Mouse (Mus musculus) hematopoietic stem cell, adult 5-6 weeks (primary cell): ENCODE data around the gene Zcchc4. TPM values are rescaled to one million over a fixed set of nuclear protein-coding genes. Genes with fewer than 3 reads are reported as not detected.
A peak's percentile ranks its signal among the peaks of the same experiment; 100 is the strongest.
"Not testable (repeated sequence)": the region's sequence is repeated elsewhere in the genome, so short reads cannot be mapped to it uniquely, and the experiment has no call there.

Experiments used
- ATAC-seq, 2 experiments: fragments of 125-278 bp in 1 of 2; replicated peaks in 1 of 2; 2 replicates each; pipeline ENCODE4 v1.8.0; 2016 to 2017; ENCODE audit warnings: inconsistent platforms in 2 of 2, mild to moderate bottlenecking in 2 of 2, moderate number of reproducible peaks in 2 of 2, low read depth in 1 of 2, moderate TSS enrichment in 1 of 2; ENCODE audit not compliant: low FRiP score in 2 of 2, poor library complexity in 2 of 2, severe bottlenecking in 2 of 2, insufficient read depth in 1 of 2, low TSS enrichment in 1 of 2
- total RNA-seq: library from RNA; stranded (forward); fragments of 172-1452, 232-1000 nt; gene quantifications from 2 replicates; pipeline ENCODE4 v1.2.3, GENCODE M21; 2017

The Zcchc4 gene
- total RNA-seq: 18.6 and 19.7 TPM in 2 replicates

- ATAC-seq: no peak
Observed at GRCm38 (mm10) chr5:52775237-52775636, at the start of gene Zcchc4. Gene Zcchc4, plus strand, starts transcription at chr5:52775409.

- no peak for ATAC-seq
Observed at GRCm38 (mm10) chr5:52727747-52728146, 47.5 kb upstream of the Zcchc4 start.

- 0 out of 4 replicates have a peak, but pooled peaks of 1 of the 2 experiments have one; percentile 32 for ATAC-seq
Observed at GRCm38 (mm10) chr5:52732811-52733210, 42.4 kb upstream of the Zcchc4 start.

GRCm38 (mm10) chr5:52736046-52736445, 39.2 kb upstream of the Zcchc4 start:
- ATAC-seq: no peak

- ATAC-seq: peak; percentile 65 to 84
Observed at GRCm38 (mm10) chr5:52741391-52742111, 33.7 kb upstream of the Zcchc4 start, which contains the start of gene Pi4k2b. Gene Pi4k2b, plus strand, starts transcription at chr5:52741574.

- peak; percentile 68 to 83 for ATAC-seq
Observed at GRCm38 (mm10) chr5:52742112-52742813, 32.9 kb upstream of the Zcchc4 start.

GRCm38 (mm10) chr5:52743231-52743630, 32.0 kb upstream of the Zcchc4 start:
- ATAC-seq: no peak

- ATAC-seq: no peak
Observed at GRCm38 (mm10) chr5:52746920-52747319, 28.3 kb upstream of the Zcchc4 start.

GRCm38 (mm10) chr5:52748732-52749131, 26.5 kb upstream of the Zcchc4 start:
- ATAC-seq: no peak

GRCm38 (mm10) chr5:52753146-52753545, 22.1 kb upstream of the Zcchc4 start:
- no peak for ATAC-seq

GRCm38 (mm10) chr5:52754196-52754595, 21.0 kb upstream of the Zcchc4 start:
- ATAC-seq: no peak

- no peak for ATAC-seq
Observed at GRCm38 (mm10) chr5:52755337-52755736, 19.9 kb upstream of the Zcchc4 start.

GRCm38 (mm10) chr5:52755989-52756388, 19.2 kb upstream of the Zcchc4 start:
- ATAC-seq: no peak

GRCm38 (mm10) chr5:52762586-52762985, 12.6 kb upstream of the Zcchc4 start:
- no peak for ATAC-seq

- no peak for ATAC-seq
Observed at GRCm38 (mm10) chr5:52774267-52774666, 942 bp upstream of the Zcchc4 start.

GRCm38 (mm10) chr5:52776466-52777354, 1.5 kb downstream of the Zcchc4 start:
- not testable (repeated sequence) for ATAC-seq

- ATAC-seq: peak; percentile 94 to 96
Observed at GRCm38 (mm10) chr5:52782523-52783250, 7.5 kb downstream of the Zcchc4 start.
